Mouse (Mus musculus) MEL (cell line): ENCODE measurements around the gene Fam173a.

Experiments used
- CTCF ChIP-seq, 3 experiments: IDR thresholded peaks in 2 of 3; conservative IDR thresholded peaks in 1 of 3; 2 replicates each; pipeline ENCODE4 v1.5.1; 2011 to 2012; ENCODE audit warnings: low read length in 3 of 3, low read depth in 2 of 3, mild to moderate bottlenecking in 2 of 3, improper control_type of control experiment in 1 of 3, inconsistent platforms in 1 of 3, mixed read lengths in 1 of 3, moderate library complexity in 1 of 3; ENCODE audit not compliant: control insufficient read depth in 1 of 3, insufficient read depth in 1 of 3, poor library complexity in 1 of 3, severe bottlenecking in 1 of 3
- EP300 ChIP-seq, 2 experiments: IDR thresholded peaks; 2 replicates each; pipeline ENCODE4 v1.6.1; 2011; ENCODE audit warnings: improper control_type of control experiment in 2 of 2, low read length in 2 of 2, low read depth in 1 of 2, mild to moderate bottlenecking in 1 of 2
- ETS1 ChIP-seq: IDR thresholded peaks from 2 replicates; pipeline ENCODE4 v1.6.1; 2012; ENCODE audit warnings: low read depth, mild to moderate bottlenecking, inconsistent platforms, low read length, improper control_type of control experiment, moderate library complexity
- GABPA ChIP-seq: IDR thresholded peaks from 2 replicates; pipeline ENCODE4 v1.6.1; 2012; ENCODE audit warnings: low read depth, mild to moderate bottlenecking, inconsistent platforms, low read length, improper control_type of control experiment, moderate library complexity
- JUND ChIP-seq: IDR thresholded peaks from 2 replicates; pipeline ENCODE4 v1.6.1; 2011; ENCODE audit warnings: low read depth, mild to moderate bottlenecking, improper control_type of control experiment, low read length
- KAT2A ChIP-seq: conservative IDR thresholded peaks from 2 replicates; pipeline ENCODE4 v1.6.1; 2012; ENCODE audit warnings: low read depth, low read length, improper control_type of control experiment, inconsistent platforms
- MAX ChIP-seq: IDR thresholded peaks from 2 replicates; pipeline ENCODE4 v1.6.1; 2011; ENCODE audit warnings: low read length, improper control_type of control experiment
- POLR2A ChIP-seq, 2 experiments: IDR thresholded peaks; 2 replicates each; pipeline ENCODE4 v1.6.1; 2011 to 2012; ENCODE audit warnings: low read length in 2 of 2, mild to moderate bottlenecking in 2 of 2, control low read depth in 1 of 2, improper control_type of control experiment in 1 of 2, low read depth in 1 of 2, moderate library complexity in 1 of 2; ENCODE audit not compliant: control insufficient read depth in 1 of 2, insufficient read depth in 1 of 2, poor library complexity in 1 of 2
- POLR2AphosphoS2 ChIP-seq: IDR thresholded peaks from 2 replicates; pipeline ENCODE4 v1.6.1; 2011; ENCODE audit warnings: low read length, improper control_type of control experiment
- SIN3A ChIP-seq: IDR thresholded peaks from 2 replicates; pipeline ENCODE4 v1.6.1; 2012; ENCODE audit warnings: low read length, improper control_type of control experiment, inconsistent platforms
- TAL1 ChIP-seq: IDR thresholded peaks from 2 replicates; pipeline ENCODE4 v1.6.1; 2012; ENCODE audit warnings: mild to moderate bottlenecking, inconsistent platforms, low read length, moderate library complexity, mixed read lengths
- USF1 ChIP-seq: IDR thresholded peaks from 2 replicates; pipeline ENCODE4 v1.6.1; 2014; ENCODE audit warnings: low read depth, mild to moderate bottlenecking, inconsistent platforms, low read length, improper control_type of control experiment, moderate library complexity
- ZC3H11A ChIP-seq: IDR thresholded peaks from 2 replicates; pipeline ENCODE4 v1.6.1; 2012; ENCODE audit warnings: low read depth, mild to moderate bottlenecking, inconsistent platforms, low read length, improper control_type of control experiment

DNA sequence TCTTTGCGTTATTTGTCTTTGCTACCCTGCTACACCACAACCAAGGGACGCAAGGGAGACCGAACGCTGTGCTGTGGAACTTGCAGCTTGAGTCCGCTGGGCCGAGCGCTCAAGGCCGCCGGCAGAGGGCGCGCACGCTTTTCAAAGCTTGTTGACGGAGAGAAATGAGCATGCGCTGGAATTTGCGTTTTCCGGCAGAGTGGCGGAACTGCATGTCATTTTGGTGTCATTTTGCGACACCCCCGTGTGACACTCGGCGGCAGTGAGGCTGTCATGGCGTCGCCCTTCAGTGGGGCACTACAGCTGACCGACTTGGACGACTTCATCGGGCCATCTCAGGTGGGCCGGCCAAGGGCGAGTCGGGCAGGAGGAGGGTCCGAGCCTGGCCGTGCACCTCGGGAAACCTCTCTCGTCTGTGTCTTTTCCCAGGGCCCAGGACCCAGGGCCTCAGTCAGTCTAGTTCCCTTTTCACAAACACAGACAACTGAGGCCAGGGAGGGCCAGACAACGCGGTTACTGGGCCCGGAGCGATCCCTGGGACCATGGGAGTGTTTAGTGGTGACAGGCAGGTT, 19.1 kb downstream of the Fam173a start, which contains the start of gene Narfl:
- peak; percentile 99 for TF ChIP-seq KAT2A
- TF ChIP-seq TAL1, result no peak
- TF ChIP-seq ZC3H11A, result peak; percentile 79
- no peak; the same call in 1 of the 2 replicates for TF ChIP-seq POLR2AphosphoS2
- TF ChIP-seq CTCF (IDR thresholded peaks at IDR 0.05 in 2 of 3, conservative IDR thresholded peaks at IDR 0.05 in 1 of 3; ENCODE audit: control insufficient read depth in 1 of 3, insufficient read depth in 1 of 3, low read depth in 2 of 3, low read length in 3 of 3, poor library complexity in 1 of 3, severe bottlenecking in 1 of 3), result peak; percentile 89 to 98 (median 97)
- TF ChIP-seq EP300 (IDR thresholded peaks at IDR 0.05; ENCODE audit: low read depth in 1 of 2, low read length in 2 of 2), result no peak
- peak; percentile 71 to 72; a peak in 3 of 4 replicates for TF ChIP-seq POLR2A (IDR thresholded peaks at IDR 0.05; ENCODE audit: control insufficient read depth in 1 of 2, insufficient read depth in 1 of 2, low read depth in 1 of 2, low read length in 2 of 2, poor library complexity in 1 of 2)
- TF ChIP-seq JUND, result 0 out of 2 replicates have a peak, but pooled peaks have one; percentile 14
- peak; percentile 99 for TF ChIP-seq SIN3A
- TF ChIP-seq MAX, result peak; percentile 62; the same call in 1 of the 2 replicates
- no peak for TF ChIP-seq ETS1
- TF ChIP-seq GABPA, result no peak; the same call in 1 of the 2 replicates
- TF ChIP-seq USF1, result peak; percentile 63
